Mouse (Mus musculus) forebrain, embryonic 14.5 days (tissue): ENCODE measurements at regions not wholly inside any gene's neighbourhood (a gene's known extent, or its start where the extent isn't known, plus 50 kb on each side); places are given as distances from the start of the nearest gene placed in this dataset.

Source experiments
- ATAC-seq: fragments of 200-750 bp; cut with Nextera tagmentation; 2 replicates; pipeline ENCODE4 v1.8.0; 2017; ENCODE audit warnings: mild to moderate bottlenecking, moderate library complexity
- DNase-seq: peaks from one replicate; pipeline ENCODE4 v3.0.0-alpha.2; 2015; ENCODE audit warnings: low spot score
- H3K27ac ChIP-seq: fragments of 300-500 bp; sonication (generic); 2 replicates; pipeline ENCODE4 v1.5.1; 2014; ENCODE audit warnings: low read depth, mild to moderate bottlenecking, control low read depth, low read length, moderate library complexity
- H3K27me3 ChIP-seq: fragments of 300-500 bp; sonication (generic); replicated peaks from 2 replicates; pipeline ENCODE4 v1.6.1; 2014; ENCODE audit warnings: low read length, control low read depth, mixed read lengths; ENCODE audit not compliant: control insufficient read depth, insufficient read depth
- H3K36me3 ChIP-seq: fragments of 300-500 bp; sonication (generic); 2 replicates; pipeline ENCODE4 v1.6.1; 2014; ENCODE audit warnings: low read length, control low read depth; ENCODE audit not compliant: control insufficient read depth, insufficient read depth
- H3K4me1 ChIP-seq: fragments of 300-500 bp; sonication (generic); 2 replicates; pipeline ENCODE4 v1.6.1; 2014; ENCODE audit warnings: antibody characterized with exemption, low read length, control low read depth; ENCODE audit not compliant: control insufficient read depth, insufficient read depth
- H3K4me2 ChIP-seq: fragments of 300-500 bp; sonication (generic); 2 replicates; pipeline ENCODE4 v1.6.1; 2014; ENCODE audit warnings: mild to moderate bottlenecking, control low read depth, low read length
- H3K4me3 ChIP-seq: fragments of 300-500 bp; sonication (generic); 2 replicates; pipeline ENCODE4 v1.5.1; 2014; ENCODE audit warnings: low read depth, low read length, control low read depth
- H3K9ac ChIP-seq: fragments of 300-500 bp; sonication (generic); 2 replicates; pipeline ENCODE4 v1.6.1; 2014; ENCODE audit warnings: mild to moderate bottlenecking, low read length, control low read depth, moderate library complexity
- H3K9me3 ChIP-seq: fragments of 300-500 bp; sonication (generic); replicated peaks from 2 replicates; pipeline ENCODE4 v1.6.1; 2016; ENCODE audit warnings: low read length, control low read depth, mixed read lengths; ENCODE audit not compliant: control insufficient read depth
- WGBS: fragments of 180-500 bp; shearing (Covaris S2); extraction: QIAGEN DNeasy Blood & Tissue Kit; methylation state at CpG from one replicate; pipeline ENCODE4 v1.1.7; 2014; 5-methylcytosine and 5-hydroxymethylcytosine counted together

DNA sequence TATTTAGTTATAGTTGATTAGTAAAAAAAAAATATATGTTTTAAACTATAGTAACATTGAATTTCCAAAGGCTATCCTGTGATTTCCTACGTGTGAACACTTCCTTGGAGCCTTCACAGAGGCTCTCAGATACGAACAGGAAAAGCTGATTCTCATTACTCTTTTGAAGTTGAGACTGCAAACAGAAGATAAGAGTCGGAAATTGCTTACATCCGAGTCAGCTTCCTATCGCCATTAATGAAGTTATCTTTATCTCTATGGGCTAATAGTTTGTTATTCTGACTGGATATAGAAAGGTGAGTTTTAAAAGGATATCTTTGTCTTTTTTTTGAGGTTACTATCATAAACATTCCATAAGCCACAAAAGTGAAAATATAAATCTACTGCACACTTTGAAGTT, 212.8 kb downstream of the Trim52 start:
- no peaks in the 10 kb centered on the region for H3K36me3 ChIP-seq
- no peak for DNase-seq
- no peak overlapping the region for H3K4me3 ChIP-seq
- no peaks in the 10 kb centered on the region for H3K9me3 ChIP-seq
- ATAC-seq: no peak
- WGBS: 82% methylated on average over 5 of the region's 5 CpGs
- H3K27me3 ChIP-seq: no peaks in the 10 kb centered on the region
- H3K9ac ChIP-seq: no peak overlapping the region
- H3K4me2 ChIP-seq: no peak overlapping the region
- H3K4me1 ChIP-seq: no peaks in the 10 kb centered on the region
- H3K27ac ChIP-seq: no peak overlapping the region

DNA sequence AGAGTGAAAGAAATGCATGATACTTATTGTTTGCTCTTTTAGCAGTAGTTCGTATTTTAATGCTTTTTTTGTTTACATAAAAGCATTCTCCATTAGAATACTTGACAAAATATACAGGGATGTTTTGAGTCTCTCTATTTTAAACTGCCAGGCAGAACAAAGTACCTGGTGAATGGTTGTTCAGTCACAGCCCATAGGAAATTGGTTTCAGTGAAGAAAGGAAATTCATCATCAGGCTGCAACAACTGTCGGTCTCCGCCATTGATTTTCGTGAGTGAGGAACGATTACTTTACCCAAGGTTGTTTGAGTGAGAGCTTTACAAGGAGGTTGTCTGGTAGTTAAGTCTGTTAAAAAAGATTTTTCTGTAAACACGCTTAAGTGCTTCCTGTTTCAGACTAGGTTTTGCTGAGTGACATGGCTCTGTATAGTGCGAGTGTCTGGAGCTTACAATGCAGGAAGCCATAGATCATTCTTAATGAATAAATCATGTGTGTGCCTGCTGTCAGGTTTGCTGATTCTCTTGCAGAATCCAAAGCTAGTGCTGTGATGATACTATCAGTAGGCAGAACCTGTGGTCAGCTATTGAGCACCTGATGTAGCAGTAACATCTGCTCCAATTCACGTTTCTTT, 221.8 kb downstream of the Trim52 start:
- DNase-seq (no peak), ATAC-seq (no peak)
- no peak overlapping the region for H3K4me2 ChIP-seq
- WGBS: 81% methylated on average over 8 of the region's 8 CpGs
- H3K36me3 ChIP-seq: no peaks in the 10 kb centered on the region
- no peaks in the 10 kb centered on the region for H3K4me1 ChIP-seq
- no peak overlapping the region for H3K4me3 ChIP-seq
- no peaks in the 10 kb centered on the region for H3K27me3 ChIP-seq
- no peaks in the 10 kb centered on the region for H3K9me3 ChIP-seq
- H3K27ac ChIP-seq: no peak overlapping the region
- H3K9ac ChIP-seq: no peak overlapping the region

DNA sequence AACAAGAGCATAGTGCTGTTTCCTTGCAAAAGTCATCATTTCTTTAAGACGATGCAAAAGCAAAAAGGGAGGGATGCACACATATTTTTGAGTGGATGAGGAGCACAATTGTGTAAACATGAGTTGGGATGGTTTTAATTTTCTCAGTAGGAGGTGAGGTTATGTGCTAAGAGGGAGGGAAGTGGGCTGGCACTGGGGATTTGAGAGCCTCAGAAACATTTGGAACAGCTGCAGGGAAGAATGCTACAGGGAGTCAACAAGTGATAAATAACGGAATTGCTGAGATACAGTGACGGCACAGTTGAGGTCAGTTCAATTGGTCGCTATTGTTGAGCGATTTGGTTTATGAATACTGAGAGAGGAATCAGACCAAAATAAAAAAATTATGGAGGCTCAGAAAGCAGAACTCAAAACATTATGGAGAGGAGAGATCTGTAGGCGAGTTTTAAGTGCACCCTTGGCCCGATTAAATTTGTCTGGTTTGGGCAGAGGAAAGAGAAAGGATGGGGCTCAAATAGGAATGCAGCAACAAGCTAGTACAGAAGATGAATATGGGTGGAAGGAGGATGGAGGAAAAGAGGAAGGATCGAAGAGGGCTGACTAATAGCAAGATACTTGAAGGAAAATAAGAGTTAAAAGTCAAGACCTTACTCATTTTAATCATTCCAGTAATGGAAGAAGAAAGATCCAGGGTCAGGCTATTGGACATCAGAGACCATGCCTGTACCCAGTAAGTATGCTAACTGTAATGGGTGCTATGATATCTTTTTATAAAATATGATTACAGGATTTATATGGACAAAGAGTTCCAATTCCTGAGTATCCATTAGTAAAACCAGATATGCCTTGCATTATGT, 259.0 kb downstream of the Trim52 start:
- Histone ChIP-seq H3K4me1 (no peaks in the 10 kb centered on the region), H3K36me3 (no peaks in the 10 kb centered on the region), H3K9me3 (no peaks in the 10 kb centered on the region), H3K4me2 (no peak overlapping the region), H3K27ac (no peak overlapping the region), H3K27me3 (no peaks in the 10 kb centered on the region), H3K4me3 (no peak overlapping the region), H3K9ac (no peak overlapping the region)
- 83% methylated on average over 8 of the region's 8 CpGs for WGBS
- DNase-seq (no peak), ATAC-seq (no peak)

DNA sequence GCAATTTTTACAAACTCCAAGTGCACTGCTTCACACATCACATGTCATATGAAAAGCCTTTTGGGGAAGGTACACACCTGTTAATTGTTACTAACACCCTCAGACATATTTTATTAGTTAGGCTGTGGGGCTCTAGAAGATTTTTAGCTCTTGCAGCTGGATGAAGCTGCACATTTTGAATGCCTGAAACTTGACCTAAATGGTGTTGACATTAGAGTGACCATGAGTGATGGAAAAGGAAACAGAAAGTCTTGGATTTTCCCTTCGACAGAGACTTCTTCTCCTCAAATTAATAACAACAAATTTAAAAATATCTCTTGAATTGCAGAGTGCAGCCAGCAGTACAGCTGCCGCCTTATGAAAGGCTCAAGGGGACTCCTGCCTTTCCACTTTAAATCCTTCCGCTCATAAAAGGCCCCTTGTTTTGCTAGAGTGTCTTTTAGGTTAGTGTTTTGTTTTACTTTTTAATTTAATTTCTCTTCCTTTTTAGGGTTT, 259.7 kb downstream of the Trim52 start:
- H3K27me3 ChIP-seq: no peaks in the 10 kb centered on the region
- ATAC-seq (no peak), DNase-seq (no peak)
- H3K9ac ChIP-seq: no peak overlapping the region
- no peak overlapping the region for H3K4me3 ChIP-seq
- H3K9me3 ChIP-seq: no peaks in the 10 kb centered on the region
- H3K27ac ChIP-seq: no peak overlapping the region
- H3K4me2 ChIP-seq: no peak overlapping the region
- no peaks in the 10 kb centered on the region for H3K36me3 ChIP-seq
- WGBS: 70% methylated on average over 3 of the region's 3 CpGs
- H3K4me1 ChIP-seq: no peaks in the 10 kb centered on the region

DNA sequence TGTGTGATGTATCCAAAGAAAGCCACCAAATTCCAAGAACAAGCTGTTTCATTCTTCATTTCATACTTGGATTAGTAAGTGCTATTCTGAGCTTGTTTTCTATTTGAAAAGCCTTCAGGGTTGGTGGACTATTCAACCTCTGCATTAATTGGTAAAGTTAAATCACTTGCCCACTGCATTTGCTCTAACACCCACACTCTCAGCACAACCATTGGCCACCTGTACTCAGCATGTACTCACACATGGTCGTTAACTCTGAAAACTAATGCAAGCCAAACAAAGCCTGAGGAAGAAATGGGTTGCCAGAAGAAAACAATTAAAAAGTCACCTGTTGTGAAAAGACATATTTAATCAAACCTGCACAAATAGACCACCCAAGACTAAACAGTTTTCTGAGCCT, 267.5 kb downstream of the Trim52 start:
- Histone ChIP-seq H3K4me3 (no peak overlapping the region), H3K27ac (no peak overlapping the region), H3K9me3 (no peaks in the 10 kb centered on the region), H3K36me3 (no peaks in the 10 kb centered on the region), H3K27me3 (no peaks in the 10 kb centered on the region), H3K4me2 (no peak overlapping the region), H3K4me1 (no peaks in the 10 kb centered on the region), H3K9ac (no peak overlapping the region)
- ATAC-seq: no peak
- 3% methylated on average over 1 of the region's 1 CpGs for WGBS
- no peak for DNase-seq

DNA sequence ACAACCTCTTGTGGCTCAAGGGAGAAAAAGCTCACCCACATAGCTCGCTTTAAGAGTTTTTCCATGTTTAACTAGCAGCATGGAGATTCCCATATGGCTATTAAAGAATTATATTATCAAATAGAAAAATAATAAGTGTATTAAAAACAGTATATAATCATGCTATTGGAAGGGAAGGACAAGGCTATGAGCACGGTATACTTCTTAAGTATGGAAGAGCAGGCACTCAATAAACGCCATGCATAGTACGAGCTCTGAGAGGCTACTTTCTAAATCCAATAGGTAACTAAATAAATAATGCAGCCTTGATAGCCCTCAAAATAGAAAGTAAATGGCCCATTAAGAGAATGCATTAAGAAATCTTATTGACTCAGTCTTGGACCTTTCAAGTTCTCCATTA, 273.6 kb downstream of the Trim52 start:
- ATAC-seq (no peak), DNase-seq (no peak)
- no peak overlapping the region for H3K27ac ChIP-seq
- no peaks in the 10 kb centered on the region for H3K4me1 ChIP-seq
- no peaks in the 10 kb centered on the region for H3K27me3 ChIP-seq
- H3K4me3 ChIP-seq: no peak overlapping the region
- H3K9ac ChIP-seq: no peak overlapping the region
- WGBS: 80% methylated on average over 4 of the region's 4 CpGs
- H3K4me2 ChIP-seq: no peak overlapping the region
- no peaks in the 10 kb centered on the region for H3K9me3 ChIP-seq
- H3K36me3 ChIP-seq: no peaks in the 10 kb centered on the region

DNA sequence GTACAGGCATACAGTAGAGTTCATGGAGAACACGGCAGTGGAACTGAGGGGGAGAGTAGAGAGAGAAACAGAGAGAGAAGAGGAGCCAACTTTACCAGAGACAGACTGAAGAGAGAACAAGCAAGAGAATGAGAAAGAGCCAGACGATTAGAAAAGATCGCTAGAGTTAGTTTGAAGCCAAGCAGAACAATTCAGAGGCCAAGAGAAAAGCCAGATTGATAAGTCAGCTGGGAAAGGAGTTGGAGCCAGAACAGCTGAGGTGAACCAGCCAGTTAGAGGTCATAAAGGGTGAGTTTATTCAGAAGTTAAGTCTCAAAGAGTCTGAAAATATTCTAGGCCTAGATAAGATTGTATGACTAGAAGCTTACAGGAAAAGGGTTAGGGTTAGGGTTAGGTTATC, 281.7 kb downstream of the Trim52 start:
- H3K4me2 ChIP-seq: no peak overlapping the region
- DNase-seq: no peak
- no peaks in the 10 kb centered on the region for H3K4me1 ChIP-seq
- WGBS: 84% methylated on average over 3 of the region's 3 CpGs
- no peaks in the 10 kb centered on the region for H3K9me3 ChIP-seq
- H3K9ac ChIP-seq: no peak overlapping the region
- no peaks in the 10 kb centered on the region for H3K27me3 ChIP-seq
- no peak overlapping the region for H3K4me3 ChIP-seq
- ATAC-seq: no peak
- H3K27ac ChIP-seq: no peak overlapping the region
- H3K36me3 ChIP-seq: no peaks in the 10 kb centered on the region

DNA sequence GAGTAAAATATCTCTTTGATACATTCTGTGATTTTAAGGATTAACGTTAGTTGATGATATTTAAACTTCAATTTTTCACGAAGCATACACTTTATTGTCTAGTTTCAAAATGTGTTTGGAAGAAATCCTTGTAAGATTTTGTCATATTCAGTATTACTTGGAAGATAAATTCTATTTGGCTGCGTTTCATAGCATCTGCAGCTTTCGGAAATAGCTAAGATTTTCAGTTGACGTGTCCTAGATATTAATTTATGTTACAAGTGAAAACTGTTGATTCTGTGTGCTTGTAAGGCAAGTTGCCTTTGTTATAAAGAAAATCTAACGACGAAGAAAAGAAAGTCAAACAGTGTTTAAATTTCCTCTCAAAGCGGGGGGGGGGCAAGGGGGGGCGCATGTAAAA, 284.5 kb downstream of the Trim52 start:
- 87% methylated on average over 9 of the region's 9 CpGs for WGBS
- H3K4me3 ChIP-seq: no peak overlapping the region
- no peak overlapping the region for H3K9ac ChIP-seq
- H3K9me3 ChIP-seq: no peaks in the 10 kb centered on the region
- no peaks in the 10 kb centered on the region for H3K4me1 ChIP-seq
- DNase-seq (no peak), ATAC-seq (no peak)
- H3K27ac ChIP-seq: no peak overlapping the region
- H3K36me3 ChIP-seq: no peaks in the 10 kb centered on the region
- H3K27me3 ChIP-seq: no peaks in the 10 kb centered on the region
- no peak overlapping the region for H3K4me2 ChIP-seq

DNA sequence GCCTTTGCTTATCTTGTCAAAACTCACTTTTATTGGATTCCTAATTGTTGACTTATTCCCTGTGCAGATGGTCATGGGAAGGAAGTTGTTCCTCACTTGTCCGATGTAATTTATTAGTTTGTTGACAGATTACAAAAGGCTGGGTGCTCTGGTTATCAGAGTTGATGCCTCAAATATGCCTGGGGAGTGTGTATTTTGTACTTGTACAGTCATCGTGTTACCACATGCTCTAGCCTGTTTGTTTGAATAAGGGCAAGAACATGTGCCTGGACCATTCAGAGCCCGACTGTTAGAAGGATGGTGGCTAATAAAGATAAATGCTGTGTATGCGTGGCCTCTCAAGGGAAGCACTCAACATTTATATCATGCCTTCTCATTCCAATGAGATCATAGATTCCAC, 288.0 kb downstream of the Trim52 start:
- Histone ChIP-seq H3K4me2 (no peak overlapping the region), H3K4me3 (no peak overlapping the region), H3K9me3 (no peaks in the 10 kb centered on the region), H3K36me3 (no peaks in the 10 kb centered on the region), H3K9ac (no peak overlapping the region), H3K27ac (no peak overlapping the region), H3K4me1 (no peaks in the 10 kb centered on the region), H3K27me3 (no peaks in the 10 kb centered on the region)
- ATAC-seq (no peak), DNase-seq (no peak)
- WGBS: 94% methylated on average over 4 of the region's 4 CpGs
